Mouse (Mus musculus) olfactory bulb, adult 2 months (tissue): ENCODE data around the gene Rptor.

Experiments used
- CTCF ChIP-seq: fragments of 200-500 bp; IDR thresholded peaks from 2 replicates; pipeline ENCODE4 v1.5.1; 2012; ENCODE audit warnings: low read depth, mild to moderate bottlenecking, low read length, moderate library complexity; ENCODE audit not compliant: insufficient read depth
- POLR2A ChIP-seq: fragments of 200-500 bp; IDR thresholded peaks from 2 replicates; pipeline ENCODE4 v1.6.1; 2012; ENCODE audit warnings: mild to moderate bottlenecking, low read depth, low read length, moderate library complexity; ENCODE audit not compliant: insufficient read depth

DNA sequence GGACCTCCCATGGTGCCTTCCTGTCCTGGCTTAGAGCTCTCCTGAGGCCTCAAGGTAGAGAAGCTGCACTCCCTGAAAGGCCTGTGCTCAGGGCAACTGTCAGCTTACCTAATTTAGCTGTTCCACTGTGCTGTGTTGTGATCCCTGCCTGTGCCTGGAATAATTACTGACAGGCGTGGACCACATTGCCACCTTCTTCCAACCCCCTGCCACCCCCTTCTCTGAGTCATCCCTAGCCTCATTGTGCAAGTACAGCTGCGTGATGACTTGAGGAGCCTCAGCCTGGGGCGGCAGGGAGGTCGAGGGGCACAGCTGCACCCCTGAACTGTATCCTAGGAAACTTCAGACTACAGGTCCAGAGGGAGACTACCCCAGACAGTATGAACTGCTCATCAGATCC lies 345.6 kb downstream of the Rptor start:
- TF ChIP-seq CTCF = no peak
- no peak for TF ChIP-seq POLR2A
